Mouse (Mus musculus) liver (tissue): Measurements from ENCODE around the gene Espl1.
A peak's percentile ranks its signal among the peaks of the same experiment; 100 is the strongest.

Experiments used
- DNase-seq: peaks from one replicate; pipeline ENCODE4 v3.0.0-alpha.2; 2020; ENCODE audit warnings: mixed read lengths

Espl1 gene

DNA sequence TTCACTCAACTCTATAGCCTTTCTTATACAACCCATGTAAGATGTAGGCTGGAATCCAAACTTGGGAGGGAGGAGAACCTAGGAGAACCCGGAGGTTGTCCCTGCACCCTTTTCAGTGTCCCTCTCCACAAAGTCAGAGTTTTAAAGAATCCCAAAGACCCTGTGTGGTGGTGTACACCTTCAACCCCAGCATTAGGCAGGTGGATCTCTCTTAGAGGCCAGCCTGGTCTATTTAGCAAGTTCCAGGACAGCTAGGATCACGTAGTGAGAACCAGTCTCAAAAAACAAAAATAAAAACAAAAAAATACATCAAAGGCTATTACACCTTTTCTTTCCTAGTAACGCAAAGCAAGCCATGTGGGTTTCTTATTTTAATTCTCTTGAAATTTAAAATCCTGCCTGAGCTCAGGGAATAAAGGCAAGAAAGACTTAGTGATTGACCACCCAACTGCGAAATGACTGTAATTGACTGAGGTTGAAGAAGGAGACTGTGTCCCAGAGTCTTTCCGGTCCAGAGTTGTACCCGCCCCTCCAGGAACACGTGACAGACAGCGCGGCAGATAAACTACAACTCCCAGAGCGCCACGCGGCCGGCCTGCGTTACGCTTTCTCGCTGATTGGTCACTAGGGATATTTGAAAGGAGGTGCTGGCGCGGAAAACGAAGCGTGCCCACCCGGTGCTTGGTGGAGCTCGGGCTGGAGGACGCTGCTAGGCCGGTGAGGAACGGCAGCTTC is at the start of gene Espl1:
TSS of gene Espl1 (plus strand) at position 634 of the 735 bp plus-strand sequence.
- peak; percentile 95 for DNase-seq

DNA sequence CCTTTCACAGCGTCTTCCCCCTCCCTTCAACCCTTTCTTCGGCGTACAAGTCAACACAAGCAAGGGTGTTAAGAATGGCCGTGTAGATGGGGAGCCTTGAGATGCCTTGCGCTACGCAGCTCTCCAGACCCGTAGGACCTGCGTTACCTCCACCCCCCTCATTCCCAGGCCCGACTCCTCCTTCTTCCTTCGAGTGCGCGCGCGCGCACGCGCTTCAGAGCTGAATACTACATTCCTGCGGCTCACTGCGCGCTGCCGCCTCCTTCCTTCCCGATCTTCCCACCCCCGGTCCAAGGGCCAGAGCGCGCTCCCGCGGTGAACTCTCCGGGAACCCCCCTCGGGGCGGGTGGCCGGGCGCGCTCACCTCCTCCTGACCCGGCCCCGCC is 49.2 kb upstream of the Espl1 start:
- peak; percentile 83 for DNase-seq

DNA sequence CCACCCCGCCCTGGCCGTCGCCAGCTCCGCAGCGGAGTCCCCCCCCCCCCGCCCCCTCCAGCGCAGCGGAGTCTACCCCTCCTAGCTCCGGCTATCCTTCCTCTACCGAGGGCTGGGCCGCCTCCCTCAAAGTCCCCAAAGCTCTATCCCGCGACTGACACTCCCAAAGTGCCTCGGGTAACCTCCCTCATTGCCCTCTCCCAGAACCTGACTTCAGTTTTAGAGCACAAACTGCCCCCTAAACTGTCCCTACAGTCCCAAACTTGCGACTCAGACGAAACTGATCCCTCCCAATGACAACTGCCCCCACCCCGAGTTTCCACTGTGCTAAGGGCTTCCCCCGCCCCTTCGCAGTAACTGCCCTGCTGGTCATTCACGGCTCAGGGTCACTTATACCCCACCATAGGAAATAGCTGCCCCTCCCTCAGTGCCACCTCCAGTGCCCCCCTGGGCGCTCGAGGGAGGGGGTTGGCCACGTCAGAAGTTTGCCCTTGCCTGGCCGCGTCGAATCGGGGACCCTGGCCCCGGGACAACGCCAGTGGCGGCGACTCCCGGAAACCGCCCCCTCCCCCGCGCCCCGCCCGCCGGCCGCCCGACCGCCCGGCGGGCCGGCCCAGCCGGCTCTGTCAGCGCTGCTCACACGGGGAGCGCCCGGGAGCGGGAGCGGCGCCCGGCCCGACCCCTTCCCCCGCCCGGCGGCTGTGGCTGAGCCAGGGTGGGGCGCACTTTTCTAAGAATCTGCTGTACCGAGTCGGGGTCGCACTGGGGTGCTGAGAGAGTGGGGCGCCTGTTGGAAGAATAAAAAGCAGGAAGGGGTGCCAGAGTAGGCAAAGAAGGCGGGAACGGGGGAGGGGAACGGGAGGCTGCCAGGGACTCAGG is 48.6 kb upstream of the Espl1 start:
- peak; percentile 57 for DNase-seq

DNA sequence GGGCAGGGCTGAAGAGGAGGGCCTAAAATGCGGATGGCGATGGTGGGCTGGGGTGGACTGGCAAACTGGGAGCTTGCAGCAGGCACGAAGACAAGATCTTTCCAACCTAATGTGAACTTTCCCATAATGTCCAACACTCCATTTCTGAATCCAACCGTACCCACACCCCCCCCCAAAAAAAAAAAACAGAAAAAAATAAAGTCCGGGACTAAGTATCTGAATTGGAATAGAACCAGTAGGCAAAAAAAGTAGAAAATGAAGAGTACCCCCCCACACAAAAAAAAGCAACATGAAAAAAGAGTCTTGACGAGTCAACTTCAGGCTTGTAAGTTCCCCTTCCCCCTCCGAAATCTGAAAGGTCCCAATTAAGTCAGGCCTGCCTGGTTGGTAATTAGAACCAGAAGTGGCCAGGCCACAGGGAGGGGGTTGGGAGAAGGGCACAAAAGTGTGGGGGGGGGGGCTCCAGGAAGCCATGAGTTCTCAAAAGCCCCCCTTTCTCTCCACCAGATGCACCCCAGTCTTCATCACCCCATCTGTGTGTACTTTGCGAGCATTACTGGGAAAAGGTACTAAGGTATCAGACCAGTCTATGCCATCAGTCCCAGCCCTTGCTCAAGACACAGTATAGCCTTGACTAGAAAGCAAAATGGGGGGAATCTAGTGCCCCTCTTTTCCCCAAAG is 47.8 kb upstream of the Espl1 start:
- no peak for DNase-seq

DNA sequence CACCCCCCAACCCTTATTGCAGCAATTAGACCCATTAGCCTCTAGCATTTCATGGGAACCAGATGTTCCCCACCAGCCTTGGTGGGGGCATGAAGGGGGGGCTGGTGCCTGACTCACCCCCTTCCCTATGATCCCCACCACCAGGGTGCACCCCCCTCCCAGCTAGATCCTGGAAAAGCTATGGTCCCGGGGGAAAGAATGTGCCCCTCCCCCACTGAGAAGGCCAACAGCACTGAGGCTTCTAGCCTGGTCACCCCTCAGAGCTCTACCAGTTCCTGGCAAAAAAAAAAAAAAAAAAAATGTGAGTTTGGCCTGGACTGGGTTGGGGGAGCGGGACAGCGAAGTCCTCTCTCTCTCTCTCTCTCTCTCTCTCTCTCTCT is 47.3 kb upstream of the Espl1 start:
- DNase-seq, result no peak

DNA sequence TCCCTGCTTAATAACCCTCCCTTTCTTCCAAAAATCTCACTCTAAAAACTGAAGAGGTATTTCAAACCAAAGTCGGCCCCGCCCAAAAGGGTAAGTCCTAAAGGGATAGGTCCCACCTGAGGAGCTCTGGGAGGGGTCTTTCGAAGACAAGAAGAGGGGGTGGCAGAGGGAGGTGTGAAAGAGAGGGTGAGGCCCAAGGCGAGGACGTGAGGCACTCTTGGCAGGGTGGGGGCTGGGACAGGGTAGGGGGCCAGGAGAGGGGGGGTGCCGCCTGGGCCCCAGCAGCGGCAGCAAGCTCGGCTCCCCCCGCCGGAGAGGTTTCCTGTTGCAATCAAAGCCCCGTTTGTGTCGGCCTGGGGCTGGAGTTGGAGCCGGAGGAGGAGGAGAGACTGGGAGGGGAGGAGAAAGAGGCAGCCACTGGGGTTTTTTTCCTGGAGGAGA is 46.8 kb upstream of the Espl1 start:
- peak; percentile 55 for DNase-seq

DNA sequence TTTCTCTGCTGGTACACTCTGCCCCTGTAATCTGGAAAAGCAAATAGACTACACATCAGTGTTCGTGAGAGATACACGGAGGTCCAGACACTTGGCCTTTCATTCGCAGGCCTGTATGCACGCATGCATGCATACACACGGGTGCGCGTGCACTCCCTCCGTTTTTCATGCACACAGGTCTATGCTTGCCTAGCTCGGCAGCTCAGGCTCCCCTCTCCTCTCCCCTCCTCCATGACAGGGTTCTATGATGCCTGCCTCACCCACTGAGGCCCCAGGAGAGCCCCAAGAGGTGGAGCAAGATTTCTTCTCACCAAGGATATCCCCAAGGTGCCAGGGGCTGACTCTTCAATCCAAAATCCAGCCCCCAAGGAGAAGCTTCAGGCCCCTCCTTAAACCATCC is 46.1 kb upstream of the Espl1 start:
- DNase-seq, result no peak

DNA sequence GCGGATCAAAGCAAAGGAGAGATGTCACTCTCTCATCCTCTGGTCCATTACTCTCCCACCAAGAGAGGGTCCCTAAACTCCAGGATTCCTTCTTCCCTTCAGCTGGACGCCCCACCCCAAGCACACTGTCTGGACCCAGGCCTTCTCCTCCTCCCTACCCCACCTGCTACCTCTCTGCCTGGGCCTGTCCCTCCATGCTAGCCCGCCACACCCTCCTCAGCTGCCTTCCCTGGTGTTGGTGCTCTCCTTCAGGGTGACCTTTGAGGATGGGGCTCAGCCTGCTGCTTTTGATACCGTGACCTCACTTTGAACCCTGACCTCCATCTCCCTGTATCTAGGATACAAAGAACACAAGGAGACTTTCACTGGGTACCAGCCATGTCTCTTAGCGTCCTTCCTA is 45.5 kb upstream of the Espl1 start:
- DNase-seq, result no peak

DNA sequence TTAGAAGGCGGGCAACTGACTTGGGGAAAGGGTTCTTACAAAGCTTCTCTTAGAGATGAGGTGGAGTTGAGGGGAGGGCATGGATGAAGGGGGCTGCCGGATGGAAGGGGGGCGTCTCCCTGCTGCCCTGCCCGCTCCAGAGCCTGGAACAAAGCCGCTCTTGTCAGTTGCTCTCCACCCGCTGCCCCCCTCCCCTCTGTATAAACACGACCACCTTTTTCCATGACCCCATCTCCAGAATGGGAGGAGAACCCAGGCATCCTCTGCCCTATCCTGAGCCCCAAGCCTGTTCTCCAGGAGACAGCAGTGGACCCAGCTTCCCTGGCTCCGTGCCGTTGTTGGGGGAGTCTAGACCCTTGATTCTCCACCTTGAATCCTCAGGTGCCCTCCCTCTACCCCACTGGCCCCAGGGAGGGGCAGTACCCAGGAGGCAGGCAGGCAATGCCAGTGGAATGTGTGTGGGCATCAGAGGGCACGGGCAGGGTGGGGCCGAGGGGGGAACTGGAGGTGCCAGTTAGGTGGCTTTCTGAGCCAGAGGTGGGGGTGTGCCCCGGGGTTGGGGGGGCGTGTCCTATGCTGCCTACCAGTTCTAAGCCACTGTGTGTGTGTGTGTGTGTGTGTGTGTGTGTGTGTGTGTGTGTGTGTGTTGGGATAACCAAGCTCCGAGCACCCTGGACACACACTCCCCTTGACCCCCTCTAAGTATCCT is 40.4 kb upstream of the Espl1 start:
- DNase-seq, result no peak

DNA sequence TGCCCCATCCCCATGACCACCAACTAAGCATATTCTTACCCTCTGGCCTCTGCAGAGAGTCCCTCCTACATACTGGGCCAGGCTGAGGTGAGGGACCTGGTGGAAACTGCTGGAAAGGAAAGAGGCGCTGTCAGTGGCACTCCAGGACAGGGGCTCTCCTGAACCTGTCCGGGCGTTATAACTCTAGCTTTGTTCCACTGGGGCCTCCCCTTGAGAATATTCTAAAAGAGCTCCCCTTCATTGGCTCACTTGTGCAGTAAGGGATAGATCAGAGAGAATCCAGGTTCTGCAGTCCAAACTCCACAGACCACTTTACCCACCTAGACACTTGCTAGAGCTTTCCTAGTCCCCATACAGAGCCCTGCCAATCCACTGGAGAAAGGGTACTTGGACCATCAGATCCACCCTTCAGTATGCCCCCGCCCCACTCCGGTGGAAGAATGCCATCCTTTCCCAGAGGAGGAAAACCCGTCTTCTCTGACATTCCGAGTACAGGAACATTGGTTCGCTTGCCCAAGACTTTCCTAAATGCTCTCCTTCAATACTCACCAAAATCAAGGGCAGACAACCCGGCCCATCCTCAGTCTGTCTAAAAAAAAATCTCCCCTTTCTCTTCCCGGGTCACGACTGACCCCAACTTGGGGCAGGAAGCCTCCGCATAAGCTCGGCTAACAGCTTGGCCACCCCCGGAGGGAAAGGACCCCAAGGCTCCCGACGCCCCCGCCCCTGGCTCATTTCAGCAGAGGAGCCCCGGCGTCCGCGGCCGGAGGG is 39.5 kb upstream of the Espl1 start:
- no peak for DNase-seq

DNA sequence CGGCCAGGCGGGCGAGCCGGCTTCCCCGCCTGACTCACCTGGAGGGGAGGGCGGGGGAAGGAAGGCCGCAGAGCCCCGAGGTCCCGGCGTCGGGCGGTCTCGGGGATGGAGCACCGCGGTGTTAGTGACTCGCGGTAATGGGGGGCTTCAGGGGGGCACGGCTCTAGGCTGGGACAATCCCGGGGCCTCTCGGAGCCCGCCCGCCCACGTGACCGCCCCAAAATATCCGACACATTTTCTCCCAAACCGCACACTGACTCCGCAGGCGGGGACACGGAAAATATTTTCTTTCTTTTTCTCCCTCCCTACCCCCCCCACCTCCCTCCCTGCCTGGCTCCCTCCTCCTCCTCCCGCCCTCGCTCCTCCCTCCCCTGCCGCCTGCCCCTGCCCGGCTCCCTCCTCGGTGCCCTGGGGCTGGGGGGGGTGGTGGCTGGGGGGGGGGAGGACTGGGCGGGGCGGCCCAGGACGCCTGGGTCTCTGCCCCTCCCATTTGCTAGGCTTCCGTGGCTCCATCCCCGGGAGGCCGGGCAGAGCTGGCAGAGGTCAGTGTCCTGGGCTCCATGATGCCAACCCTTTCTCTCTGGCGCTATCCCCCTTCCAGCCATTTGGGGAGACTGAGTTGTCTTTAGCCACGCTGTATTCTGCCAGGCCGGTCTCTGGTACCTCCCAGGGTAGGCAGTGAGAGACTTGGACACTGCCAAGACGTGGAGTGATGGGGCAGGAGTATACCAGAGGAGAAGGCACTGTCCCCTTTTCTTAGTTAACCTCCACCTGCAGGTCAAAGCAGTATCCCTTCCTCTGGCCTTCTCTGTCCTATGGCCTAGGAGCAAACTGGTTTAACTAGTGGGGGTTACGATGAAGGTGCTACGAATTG is 38.6 kb upstream of the Espl1 start, which contains the start of gene Rarg:
TSS of gene Rarg (minus strand) at position 316 of the 874 bp plus-strand sequence.
- no peak for DNase-seq

DNA sequence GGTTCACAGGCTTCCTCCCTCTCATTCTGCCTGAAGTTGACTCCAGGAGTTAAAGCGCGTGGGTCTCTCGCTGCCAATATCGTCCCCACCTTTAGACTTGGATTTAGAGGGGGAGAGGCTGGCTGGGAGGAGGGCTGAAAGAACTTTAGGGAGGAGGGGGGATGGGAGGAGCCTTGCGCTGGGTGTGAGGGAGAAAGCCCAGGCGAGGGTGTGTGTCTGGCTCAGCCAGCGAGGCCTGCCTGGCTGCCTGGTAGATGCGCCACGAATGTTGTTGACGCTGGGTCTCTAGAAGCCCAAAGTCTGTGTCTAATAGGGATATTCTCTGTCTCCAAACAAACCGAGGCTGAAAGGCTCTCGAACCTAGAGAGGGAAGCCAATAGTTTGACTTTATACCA is 38.0 kb upstream of the Espl1 start:
- DNase-seq, result no peak

DNA sequence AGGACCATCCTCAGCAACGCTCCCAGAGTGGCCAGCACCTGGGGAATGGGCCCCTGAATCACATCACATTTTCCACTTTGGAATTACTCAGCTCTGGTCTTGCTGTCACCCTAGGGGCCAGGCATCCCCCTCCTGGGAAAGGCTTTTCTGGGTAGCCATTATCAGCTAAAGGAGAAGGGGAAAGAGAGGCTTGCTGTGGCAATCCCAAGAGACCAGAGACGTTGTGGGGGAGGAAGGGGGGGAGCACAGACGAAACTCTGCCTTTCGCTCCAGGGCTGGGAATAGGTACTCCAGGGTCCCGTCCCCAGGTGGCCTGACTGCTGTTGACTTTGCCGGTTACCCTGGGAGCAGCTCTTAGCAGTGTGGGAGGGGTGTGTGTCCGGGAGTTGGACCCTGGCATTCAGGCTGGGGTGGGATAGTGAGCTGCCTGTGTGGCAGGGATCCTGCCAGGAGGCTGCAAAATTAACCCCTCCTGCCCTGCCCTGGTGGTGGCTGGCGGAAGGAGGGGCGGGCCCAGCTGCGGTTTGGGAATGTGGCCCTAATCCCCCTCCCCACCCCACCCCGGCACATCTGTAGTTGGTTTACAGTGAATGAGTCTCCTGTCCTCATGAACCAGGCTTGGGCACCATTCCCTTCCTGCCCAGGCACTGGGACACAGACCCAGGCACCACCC is 37.3 kb upstream of the Espl1 start:
- DNase-seq, result no peak

DNA sequence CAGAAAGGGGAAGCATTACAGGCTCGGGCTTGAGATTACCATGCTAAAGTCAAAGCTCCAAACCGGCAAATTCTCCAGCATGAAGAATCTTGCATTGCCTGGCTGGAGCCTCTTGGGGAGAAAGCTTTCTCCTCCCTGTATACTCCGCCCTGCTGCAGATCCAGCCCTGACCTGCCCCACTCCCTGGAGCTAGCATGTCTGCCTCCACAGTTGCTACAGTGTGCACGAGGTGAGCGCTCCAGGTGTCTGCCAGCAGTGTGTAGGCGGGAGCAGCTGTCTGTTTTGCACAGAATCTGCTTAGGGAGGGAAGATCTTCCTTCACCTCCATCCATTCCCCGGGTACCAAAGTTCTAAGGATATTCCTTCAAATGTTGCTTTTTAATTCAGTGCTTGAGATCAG is 33.5 kb upstream of the Espl1 start:
- no peak for DNase-seq

DNA sequence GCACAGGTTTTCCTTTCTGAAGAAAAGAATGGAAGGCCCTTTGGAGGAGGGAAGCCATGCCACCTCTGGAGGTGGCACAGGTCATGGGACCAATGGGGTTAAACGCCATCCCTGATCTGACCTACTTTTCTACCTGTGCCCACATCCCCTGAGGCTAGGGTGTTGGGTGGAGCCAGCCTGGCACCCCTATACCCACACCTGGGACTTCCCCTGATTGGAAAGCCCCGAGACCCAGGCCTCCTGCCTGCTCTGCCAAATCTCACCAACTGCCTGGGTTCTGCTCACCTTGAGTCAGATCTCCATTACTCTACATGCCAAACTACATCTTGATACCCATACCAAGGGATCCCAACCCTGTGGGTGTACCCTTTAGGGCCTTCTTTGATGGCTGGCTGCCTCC is 33.0 kb upstream of the Espl1 start:
- no peak for DNase-seq

DNA sequence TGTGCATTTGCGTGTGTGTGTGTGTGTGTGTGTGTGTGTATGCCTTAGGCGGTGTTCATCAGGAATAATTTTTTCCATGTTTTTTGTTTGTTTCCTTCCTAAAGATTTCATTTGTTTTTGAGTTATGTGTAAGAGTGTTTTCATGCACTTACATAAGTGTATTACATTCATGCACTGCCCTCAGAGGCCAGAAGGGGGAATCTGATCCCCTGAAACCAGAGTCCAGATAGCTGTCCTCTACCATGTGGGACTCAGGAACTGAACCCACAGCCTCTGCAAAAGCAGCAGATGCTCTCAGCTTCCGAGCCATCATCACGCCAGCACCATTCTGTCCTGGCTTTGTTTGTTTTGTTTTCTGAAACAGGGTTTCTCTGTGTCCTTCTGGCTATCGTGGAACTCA is 30.5 kb upstream of the Espl1 start:
- DNase-seq, result no peak

DNA sequence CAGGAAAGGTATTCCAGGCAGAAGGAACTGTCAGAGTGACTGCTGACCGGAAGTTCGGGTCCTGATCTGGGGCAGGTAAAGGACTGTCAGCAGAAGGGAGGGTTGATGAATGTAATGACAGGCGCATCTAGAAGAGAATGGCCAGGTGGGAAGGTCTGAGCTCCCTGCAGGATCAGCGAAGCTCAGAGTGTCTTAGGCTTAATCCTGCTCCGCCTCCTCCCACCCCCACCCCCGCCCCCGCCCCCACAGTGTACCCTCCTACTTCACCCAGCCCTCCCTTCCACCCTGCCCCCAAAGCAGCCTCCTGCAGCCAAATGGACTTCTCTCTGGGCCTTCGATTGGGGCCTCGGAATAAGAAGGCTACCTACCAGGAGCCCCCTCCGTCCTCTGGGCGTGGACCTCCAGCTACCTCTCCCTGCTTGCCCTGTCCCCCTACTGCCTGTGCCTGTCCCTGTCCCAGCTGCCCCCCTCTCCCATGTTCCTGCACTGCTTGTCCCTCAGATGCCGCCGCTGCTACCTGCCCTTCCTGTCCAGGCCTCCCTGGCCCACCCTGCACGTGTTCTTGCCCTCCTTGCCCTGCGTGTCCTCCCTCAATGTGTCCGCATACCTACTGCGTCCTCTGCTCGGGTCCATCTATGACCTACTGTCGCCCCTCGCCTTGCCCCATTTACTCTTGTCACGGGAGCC is 25.6 kb upstream of the Espl1 start, which contains the start of gene Gm9918:
TSS of gene Gm9918 (plus strand) at position 290 of the 687 bp plus-strand sequence.
- DNase-seq, result no peak

DNA sequence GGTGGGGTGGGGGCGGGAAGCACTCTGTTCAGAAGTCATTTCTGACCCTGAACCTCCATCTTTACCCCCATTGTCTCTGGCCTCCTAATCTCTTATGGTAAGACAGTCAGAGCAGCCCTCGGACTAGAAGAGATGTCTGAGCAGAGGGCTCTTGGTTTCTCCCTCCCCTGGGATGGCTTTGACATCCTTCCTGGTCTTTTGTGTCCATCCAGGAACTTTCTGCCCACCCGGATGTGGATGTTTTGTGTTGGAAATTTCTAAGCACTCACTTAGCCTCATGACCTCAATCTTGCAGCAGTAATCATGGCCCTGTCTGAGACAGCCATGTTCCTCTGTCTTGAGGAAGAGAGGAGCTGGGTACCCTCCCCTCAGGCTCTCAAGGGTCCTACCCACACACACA is 24.6 kb upstream of the Espl1 start:
- DNase-seq, result no peak

DNA sequence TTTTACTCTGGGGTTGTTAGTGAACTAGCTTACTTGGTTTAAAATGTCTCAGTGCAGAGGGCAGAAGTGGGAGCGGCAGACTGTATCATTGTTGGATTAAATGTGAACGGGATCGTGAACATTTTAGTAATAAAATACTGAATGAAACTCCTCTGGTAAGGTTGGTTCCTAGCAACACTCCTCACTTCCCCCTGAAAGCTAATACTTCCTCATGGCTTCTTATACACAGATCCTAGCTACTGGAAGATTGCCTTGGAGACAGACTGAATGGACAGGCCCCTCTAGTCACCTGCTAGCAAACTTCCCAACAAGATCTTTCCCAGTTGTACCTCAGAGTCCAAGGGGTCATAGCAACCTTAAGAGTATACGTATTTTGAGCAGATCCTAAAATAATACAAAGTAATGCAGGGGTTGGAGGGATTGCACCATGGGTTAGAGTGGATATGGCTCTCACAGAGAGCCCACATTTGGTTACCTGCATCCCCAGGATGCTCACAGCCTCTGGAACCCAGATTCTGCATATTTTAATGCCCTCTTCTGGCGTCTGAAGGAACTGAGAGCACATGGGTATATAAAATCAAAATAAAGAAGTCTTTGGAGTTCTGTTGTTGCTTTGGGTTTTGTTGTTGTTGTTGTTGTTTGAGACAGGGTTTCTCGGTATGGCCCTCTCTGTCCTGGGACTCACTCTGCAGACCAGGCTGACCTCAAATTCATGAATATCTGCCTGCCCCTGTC is 21.9 kb upstream of the Espl1 start:
- no peak for DNase-seq
